Mouse (Mus musculus) neural tube, embryonic 10.5 days (tissue): Measurements from ENCODE around the gene Frmd3.
"Not testable (repeated sequence)": the region's sequence is repeated elsewhere in the genome, so short reads cannot be mapped to it uniquely, and the experiment has no call there.

Experiments used
- DNase-seq: peaks from one replicate; pipeline ENCODE4 v3.0.0-alpha.2; 2017; ENCODE audit warnings: low spot score; ENCODE audit errors: extremely low spot score

Frmd3 gene

GRCm38 (mm10) chr4:74013211-74014047 lies at the start of gene Frmd3:
Gene Frmd3 (plus strand): TSS chr4:74013442.
- DNase-seq = peak; percentile 73

DNA sequence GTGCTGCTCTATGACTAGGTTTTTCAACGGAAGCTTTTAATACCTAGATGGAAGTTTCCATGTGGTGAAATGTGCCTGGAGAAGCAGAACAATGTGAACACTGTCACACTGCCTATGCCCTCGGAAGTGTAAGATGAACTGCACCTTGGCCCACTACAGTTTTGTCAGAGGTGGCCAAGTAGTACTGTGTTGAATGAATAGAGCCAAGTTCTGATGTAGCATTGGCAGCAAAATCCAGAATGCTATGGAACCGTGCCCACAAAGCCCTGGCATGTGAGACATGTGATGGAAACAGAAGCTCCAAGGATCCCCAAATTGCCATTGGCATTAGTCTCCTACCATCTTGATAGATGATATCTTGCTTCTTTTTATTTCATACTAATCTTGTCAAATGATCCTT lies 32.8 kb upstream of the Frmd3 start:
- no peak for DNase-seq

DNA sequence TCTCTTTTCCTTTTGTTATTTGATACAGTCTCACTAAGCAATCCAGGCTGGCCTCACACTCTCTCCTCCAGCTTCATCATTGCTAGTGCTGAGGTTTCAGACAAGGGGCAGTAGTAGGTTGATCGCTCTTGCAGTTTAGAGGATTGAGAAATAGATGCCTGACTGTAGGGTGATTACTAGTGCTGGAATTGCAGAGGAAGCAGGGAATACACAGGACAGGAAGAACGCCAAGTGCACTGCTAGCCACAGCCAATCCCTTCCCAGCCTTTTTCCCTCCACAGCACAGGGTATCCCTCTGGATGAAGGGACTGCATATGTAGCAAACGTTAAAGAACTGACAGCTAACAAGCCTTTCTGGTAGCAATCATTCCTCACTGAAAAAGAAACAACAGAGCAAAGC lies 965 bp upstream of the Frmd3 start:
- DNase-seq = no peak

- no peak for DNase-seq
Observed at GRCm38 (mm10) chr4:74012700-74013099, 542 bp upstream of the Frmd3 start.

- DNase-seq = peak; percentile 37
Observed at GRCm38 (mm10) chr4:74014048-74014500, 832 bp downstream of the Frmd3 start.

- DNase-seq = no peak
Observed at GRCm38 (mm10) chr4:74020084-74020483, 6.8 kb downstream of the Frmd3 start.

GRCm38 (mm10) chr4:74043226-74043625 lies 30.0 kb downstream of the Frmd3 start:
- no peak for DNase-seq

DNA sequence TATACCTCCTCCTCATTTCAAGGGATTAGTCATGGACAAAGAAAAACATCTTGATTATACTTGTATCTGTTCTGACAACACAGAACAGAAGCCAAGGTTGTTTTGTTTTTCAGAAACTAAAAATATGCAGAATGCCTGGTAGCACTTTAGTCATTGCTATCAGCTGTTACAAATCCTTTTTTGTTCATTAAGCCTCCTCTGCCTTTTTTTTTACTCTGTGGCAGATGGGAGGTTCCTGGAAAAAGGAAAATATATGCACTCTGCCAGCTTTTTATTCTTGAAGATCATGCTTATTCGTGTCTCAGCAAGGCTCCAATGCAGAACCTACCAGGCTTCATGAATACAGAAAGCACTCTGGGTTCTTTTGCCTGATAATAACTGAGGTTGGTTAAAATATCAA lies 38.5 kb downstream of the Frmd3 start:
- no peak for DNase-seq

DNA sequence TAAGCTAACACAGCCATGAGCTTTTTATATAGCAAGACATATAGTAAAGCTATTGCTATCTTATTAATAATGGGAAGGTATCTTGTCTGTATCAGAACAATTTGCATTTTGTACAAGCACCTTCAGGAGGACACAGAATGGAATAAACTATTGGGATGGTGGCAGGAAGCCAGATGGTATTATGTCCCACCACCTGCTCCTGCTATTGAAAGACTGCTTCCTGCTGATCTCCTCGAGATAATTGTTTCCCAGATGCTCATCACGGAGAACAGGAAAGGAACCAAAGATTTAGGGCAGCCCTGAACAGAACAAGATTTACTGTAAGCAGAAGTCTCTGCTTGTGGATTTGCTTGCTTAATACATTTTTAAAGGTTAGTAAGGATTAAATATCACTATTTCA lies 63.5 kb downstream of the Frmd3 start:
- DNase-seq = no peak

GRCm38 (mm10) chr4:74110816-74111215 lies 97.6 kb downstream of the Frmd3 start:
- DNase-seq = no peak

DNA sequence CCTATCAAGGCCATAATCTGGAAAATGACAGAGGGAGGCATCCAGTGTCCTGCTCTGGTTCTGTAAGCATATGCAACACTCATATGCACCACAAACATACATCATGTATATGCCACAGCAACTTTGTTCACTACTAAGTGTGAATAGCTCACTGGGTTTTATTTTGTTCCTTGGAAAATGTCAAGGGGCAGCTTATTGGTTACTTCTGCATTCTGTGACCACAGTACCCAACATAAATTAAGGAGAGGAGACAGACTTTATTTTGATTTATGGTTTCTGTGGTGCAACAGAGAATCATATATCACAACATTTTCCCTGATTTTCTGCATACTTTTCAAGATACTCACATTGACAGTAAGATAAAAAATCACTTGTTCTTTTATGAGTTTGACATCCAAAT lies 178.3 kb downstream of the Frmd3 start:
- DNase-seq = no peak

GRCm38 (mm10) chr4:74201281-74201811 lies 188.1 kb downstream of the Frmd3 start:
- DNase-seq = no peak

GRCm38 (mm10) chr4:74221780-74222179 lies 208.5 kb downstream of the Frmd3 start:
- DNase-seq = not testable (repeated sequence)

- no peak for DNase-seq
Observed at GRCm38 (mm10) chr4:74222360-74222759, 209.1 kb downstream of the Frmd3 start.

- DNase-seq = no peak
Observed at GRCm38 (mm10) chr4:74224210-74224609, 211.0 kb downstream of the Frmd3 start.

DNA sequence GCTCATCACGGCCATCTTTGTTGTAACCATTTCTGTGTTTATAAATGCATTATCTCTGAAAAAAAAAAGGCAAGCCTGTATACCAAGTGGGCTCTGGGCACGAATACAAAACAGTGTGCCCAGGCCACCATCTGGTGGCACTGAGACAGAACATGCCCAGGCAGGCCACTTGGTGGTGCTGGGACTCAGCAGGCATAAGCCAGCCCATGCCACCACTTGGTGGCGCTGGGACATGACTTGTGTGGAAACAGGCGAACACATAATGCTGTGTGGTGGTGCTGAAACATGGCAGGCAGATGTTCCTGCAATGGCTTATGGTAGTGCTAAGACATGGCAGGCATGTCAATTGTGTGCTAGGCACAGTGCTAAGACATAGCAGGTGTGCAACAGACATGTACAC lies 217.8 kb downstream of the Frmd3 start:
- no peak for DNase-seq

GRCm38 (mm10) chr4:74231405-74231804 lies 218.2 kb downstream of the Frmd3 start:
- DNase-seq = peak; percentile 47

- DNase-seq = no peak
Observed at GRCm38 (mm10) chr4:74233534-74233933, 220.3 kb downstream of the Frmd3 start.

GRCm38 (mm10) chr4:74242176-74242575 lies 228.9 kb downstream of the Frmd3 start, which contains the start of gene Kdm4c:
Gene Kdm4c (plus strand): TSS chr4:74242497.
- no peak for DNase-seq
